Mouse (Mus musculus) bone marrow, adult 2 months (tissue): Measurements from ENCODE around the gene Eif3k.

ENCODE experiments used
- CTCF ChIP-seq: fragments of 200-500 bp; IDR thresholded peaks from 2 replicates; pipeline ENCODE4 v1.5.1; 2011; ENCODE audit warnings: low read length, control low read depth; ENCODE audit not compliant: control insufficient read depth, insufficient read depth
- POLR2A ChIP-seq: fragments of 200-500 bp; IDR thresholded peaks from 2 replicates; pipeline ENCODE4 v1.6.1; 2011; ENCODE audit warnings: low read depth, mild to moderate bottlenecking, control low read depth, low read length, borderline replicate concordance; ENCODE audit not compliant: control insufficient read depth

DNA sequence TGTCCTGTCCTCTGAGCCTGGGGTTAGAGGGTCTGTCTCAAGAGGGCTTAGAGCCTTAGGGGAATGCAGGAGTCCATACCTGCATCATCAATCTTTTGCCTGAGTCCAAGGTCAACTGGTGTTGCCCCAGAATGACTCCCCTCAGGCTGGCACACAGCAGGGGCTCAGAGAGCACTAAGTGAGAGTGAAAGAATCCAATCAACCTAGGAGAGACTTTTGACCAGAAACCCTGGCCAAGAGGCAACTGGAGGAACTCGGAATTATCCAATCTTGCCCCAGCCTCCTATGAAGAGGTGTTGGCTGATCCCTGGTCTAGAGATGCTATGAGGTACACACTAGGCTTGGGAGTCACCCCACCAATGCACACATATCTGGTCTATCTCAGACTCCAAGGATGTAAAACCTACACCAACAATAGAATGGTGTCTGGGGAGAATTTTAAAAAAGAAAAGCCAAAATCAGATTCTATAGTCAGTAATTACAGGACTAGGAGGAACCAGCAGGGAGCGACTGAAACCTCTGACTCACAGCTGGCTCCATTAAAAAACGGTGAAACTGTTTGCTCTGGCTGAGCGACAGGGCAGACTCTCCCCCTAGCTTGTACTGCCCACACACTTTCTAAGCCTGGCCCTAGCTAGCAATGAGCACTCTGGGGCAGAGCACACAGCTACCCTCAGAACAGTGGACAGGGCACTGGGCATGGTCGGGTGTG, 51.2 kb downstream of the Eif3k start:
- TF ChIP-seq CTCF (no peak), POLR2A (no peak)
